Mouse (Mus musculus) hindbrain, embryonic 16.5 days (tissue): ENCODE data around the gene Megf8. TPM values are rescaled to one million over a fixed set of nuclear protein-coding genes. Genes with fewer than 3 reads are reported as not detected.

Experiments
- ATAC-seq: fragments of 200-750 bp; cut with Nextera tagmentation; 2 replicates; pipeline ENCODE4 v1.8.0; 2017; ENCODE audit warnings: moderate TSS enrichment, moderate library complexity
- H3K27ac ChIP-seq: fragments of 300-500 bp; sonication (generic); 2 replicates; pipeline ENCODE4 v1.5.1; 2014; ENCODE audit warnings: low read depth, mild to moderate bottlenecking, control low read depth, low read length, moderate library complexity
- H3K27me3 ChIP-seq: fragments of 300-500 bp; sonication (generic); replicated peaks from 2 replicates; pipeline ENCODE4 v1.6.1; 2014; ENCODE audit warnings: low read length; ENCODE audit not compliant: control insufficient read depth, insufficient read depth
- H3K36me3 ChIP-seq: fragments of 300-500 bp; sonication (generic); 2 replicates; pipeline ENCODE4 v1.6.1; 2014; ENCODE audit warnings: mild to moderate bottlenecking, low read length, moderate library complexity, mixed read lengths; ENCODE audit not compliant: control insufficient read depth, insufficient read depth
- H3K4me1 ChIP-seq: fragments of 300-500 bp; sonication (generic); 2 replicates; pipeline ENCODE4 v1.6.1; 2014; ENCODE audit warnings: low read depth, low read length; ENCODE audit not compliant: control insufficient read depth, insufficient read depth
- H3K4me2 ChIP-seq: fragments of 300-500 bp; sonication (generic); 2 replicates; pipeline ENCODE4 v1.6.1; 2014; ENCODE audit warnings: mild to moderate bottlenecking, low read length, control low read depth, moderate library complexity
- H3K4me3 ChIP-seq: fragments of 300-500 bp; sonication (generic); 2 replicates; pipeline ENCODE4 v1.5.1; 2014; ENCODE audit warnings: mild to moderate bottlenecking, low read length, control low read depth, moderate library complexity
- H3K9ac ChIP-seq: fragments of 300-500 bp; sonication (generic); 2 replicates; pipeline ENCODE4 v1.6.1; 2014; ENCODE audit warnings: low read depth, mild to moderate bottlenecking, control low read depth, low read length, moderate library complexity
- H3K9me3 ChIP-seq: fragments of 300-500 bp; sonication (generic); 2 replicates; pipeline ENCODE4 v1.6.1; 2014; ENCODE audit warnings: mild to moderate bottlenecking, low read length, moderate library complexity; ENCODE audit not compliant: control insufficient read depth
- WGBS: fragments of 180-500 bp; shearing (Covaris S2); extraction: QIAGEN DNeasy Blood & Tissue Kit; methylation state at CpG from one replicate; pipeline ENCODE4 v1.1.7; 2014; 5-methylcytosine and 5-hydroxymethylcytosine counted together
- polyA plus RNA-seq: library from polyadenylated mRNA; unstranded; fragments of >200 nt; fragmentation: Nextera tagmentation; extraction: Ambion mirVana; gene quantifications from 2 replicates; pipeline ENCODE4 v1.2.1, GENCODE M21; 2015

The Megf8 gene
- polyA plus RNA-seq, 1 experiment from 2014 or later, result 23.6 TPM

DNA sequence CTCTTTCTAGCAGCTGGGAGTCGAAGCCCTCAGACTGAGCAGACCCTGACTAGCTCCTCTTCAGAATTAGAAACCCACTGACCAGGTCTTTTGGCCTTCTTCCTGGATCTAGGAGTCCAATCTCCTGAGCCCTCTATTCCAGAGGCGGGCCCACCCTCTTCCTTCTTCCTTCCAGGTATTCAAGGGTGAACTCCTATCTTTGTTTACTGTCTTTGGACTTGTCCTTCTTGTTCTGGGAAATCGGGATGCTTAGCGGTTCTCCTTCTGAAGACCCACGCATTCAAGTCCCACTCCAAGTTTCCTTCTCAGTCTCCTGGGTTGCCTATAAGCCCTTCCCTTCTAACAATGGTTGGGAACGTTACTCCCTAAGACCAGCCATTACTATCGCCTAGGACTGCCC is 72.0 kb downstream of the Megf8 start:
- Histone ChIP-seq H3K4me3 (no peak overlapping the region), H3K9me3 (no peaks in the 10 kb centered on the region), H3K27ac (no peak overlapping the region), H3K9ac (no peak overlapping the region), H3K36me3 (peaks cover 12% of the 10 kb centered on the region), H3K4me2 (no peak overlapping the region), H3K27me3 (no peaks in the 10 kb centered on the region), H3K4me1 (peaks cover 26% of the 10 kb centered on the region)
- WGBS, result 82% methylated on average over 7 of the region's 7 CpGs
- no peak for ATAC-seq

- no peaks in the 10 kb centered on the region for H3K27me3 ChIP-seq
- H3K4me2 ChIP-seq, result no peak overlapping the region
- H3K9ac ChIP-seq, result peak overlapping the region; percentile 15; the same call in 1 of the 2 replicates
- peaks cover 9% of the 10 kb centered on the region for H3K36me3 ChIP-seq
- H3K4me1 ChIP-seq, result peaks cover 36% of the 10 kb centered on the region
- ATAC-seq, result no peak
- no peaks in the 10 kb centered on the region for H3K9me3 ChIP-seq
- 0 out of 2 replicates have a peak overlapping the region, but pooled peaks have one; percentile 3 for H3K27ac ChIP-seq
- 41% methylated on average over 8 of the region's 8 CpGs for WGBS
- no peak overlapping the region for H3K4me3 ChIP-seq
Measured at GRCm38 (mm10) chr7:25390054-25390770, 73.2 kb downstream of the Megf8 start.

GRCm38 (mm10) chr7:25390986-25391385 is 74.0 kb downstream of the Megf8 start:
- ATAC-seq, result no peak
- peaks cover 33% of the 10 kb centered on the region for H3K4me1 ChIP-seq
- no peak overlapping the region for H3K27ac ChIP-seq
- 50% methylated on average over 2 of the region's 2 CpGs for WGBS
- H3K9ac ChIP-seq, result no peak overlapping the region; the same call in 1 of the 2 replicates
- no peaks in the 10 kb centered on the region for H3K27me3 ChIP-seq
- H3K4me2 ChIP-seq, result no peak overlapping the region
- H3K4me3 ChIP-seq, result no peak overlapping the region
- H3K36me3 ChIP-seq, result peaks cover 9% of the 10 kb centered on the region
- H3K9me3 ChIP-seq, result no peaks in the 10 kb centered on the region

GRCm38 (mm10) chr7:25391856-25392453 is 75.0 kb downstream of the Megf8 start:
- no peak for ATAC-seq
- peaks cover 9% of the 10 kb centered on the region for H3K36me3 ChIP-seq
- no peak overlapping the region for H3K4me2 ChIP-seq
- WGBS, result 82% methylated on average over 2 of the region's 2 CpGs
- no peak overlapping the region for H3K4me3 ChIP-seq
- no peaks in the 10 kb centered on the region for H3K27me3 ChIP-seq
- no peaks in the 10 kb centered on the region for H3K9me3 ChIP-seq
- H3K27ac ChIP-seq, result no peak overlapping the region
- H3K4me1 ChIP-seq, result peaks cover 36% of the 10 kb centered on the region
- H3K9ac ChIP-seq, result no peak overlapping the region

- H3K36me3 ChIP-seq, result peaks cover 3% of the 10 kb centered on the region
- no peak overlapping the region for H3K27ac ChIP-seq
- WGBS, result 40% methylated on average over 7 of the region's 7 CpGs
- H3K27me3 ChIP-seq, result no peaks in the 10 kb centered on the region
- H3K4me1 ChIP-seq, result peaks cover 36% of the 10 kb centered on the region
- H3K4me3 ChIP-seq, result no peak overlapping the region
- no peak for ATAC-seq
- H3K4me2 ChIP-seq, result no peak overlapping the region
- H3K9me3 ChIP-seq, result no peaks in the 10 kb centered on the region
- no peak overlapping the region for H3K9ac ChIP-seq
Measured at GRCm38 (mm10) chr7:25392851-25393250, 75.9 kb downstream of the Megf8 start.

GRCm38 (mm10) chr7:25393451-25394210 is 76.7 kb downstream of the Megf8 start:
- 0 out of 2 replicates have a peak overlapping the region, but pooled peaks have one; percentile 73 for H3K4me3 ChIP-seq
- no peaks in the 10 kb centered on the region for H3K9me3 ChIP-seq
- no peaks in the 10 kb centered on the region for H3K27me3 ChIP-seq
- peak overlapping the region; percentile 61 for H3K4me2 ChIP-seq
- 68% methylated on average over 8 of the region's 8 CpGs for WGBS
- H3K9ac ChIP-seq, result 0 out of 2 replicates have a peak overlapping the region, but pooled peaks have one; percentile 13
- ATAC-seq, result no peak
- H3K27ac ChIP-seq, result no peak overlapping the region
- peaks cover 36% of the 10 kb centered on the region for H3K4me1 ChIP-seq
- H3K36me3 ChIP-seq, result no peaks in the 10 kb centered on the region; the same call in 1 of the 2 replicates

GRCm38 (mm10) chr7:25394754-25395153 is 77.8 kb downstream of the Megf8 start:
- ATAC-seq, result no peak

GRCm38 (mm10) chr7:25395186-25395557 is 78.2 kb downstream of the Megf8 start:
- 1% methylated on average over 22 of the region's 22 CpGs for WGBS
- Histone ChIP-seq H3K4me2 (peak overlapping the region; percentile 61), H3K9me3 (no peaks in the 10 kb centered on the region), H3K27me3 (no peaks in the 10 kb centered on the region), H3K9ac (peak overlapping the region; percentile 74), H3K4me1 (peaks cover 28% of the 10 kb centered on the region), H3K4me3 (peak overlapping the region; percentile 73), H3K27ac (peak overlapping the region; percentile 76), H3K36me3 (no peaks in the 10 kb centered on the region)
- ATAC-seq, result peak; percentile 64

More at GRCm38 (mm10) chr7:25394754-25395153, 77.8 kb downstream of the Megf8 start:
- peak overlapping the region; percentile 73 for H3K4me3 ChIP-seq
- WGBS, result 11% methylated on average over 7 of the region's 7 CpGs
- H3K4me2 ChIP-seq, result peak overlapping the region; percentile 61
- H3K36me3 ChIP-seq, result no peaks in the 10 kb centered on the region
- peak overlapping the region; percentile 74 for H3K9ac ChIP-seq
- peak overlapping the region; percentile 76 for H3K27ac ChIP-seq
- H3K27me3 ChIP-seq, result no peaks in the 10 kb centered on the region
- no peaks in the 10 kb centered on the region for H3K9me3 ChIP-seq
- peaks cover 33% of the 10 kb centered on the region for H3K4me1 ChIP-seq
